Mouse (Mus musculus) CH12.LX (cell line): ENCODE results near the gene Gja5. TPM values are rescaled to one million over a fixed set of nuclear protein-coding genes. Genes with fewer than 3 reads are reported as not detected.
A peak's percentile ranks its signal among the peaks of the same experiment; 100 is the strongest.

Experiments used
- DNase-seq: peaks from one replicate; pipeline ENCODE4 v3.0.0-alpha.2; 2013; ENCODE audit errors: extremely low read depth
- H3K27ac ChIP-seq: 2 replicates; pipeline ENCODE4 v1.5.1; 2012; ENCODE audit warnings: low read depth, mild to moderate bottlenecking, control low read depth, moderate library complexity; ENCODE audit not compliant: insufficient read depth
- H3K27me3 ChIP-seq: replicated peaks from 2 replicates; pipeline ENCODE3; 2012; ENCODE audit warnings: inconsistent platforms
- H3K36me3 ChIP-seq, 2 experiments: replicated peaks in 1 of 2; 2 replicates each; pipeline versions ENCODE3 to v1.6.1; 2012; ENCODE audit warnings: inconsistent platforms in 1 of 2, low read length in 1 of 2, mild to moderate bottlenecking in 1 of 2, mixed read lengths in 1 of 2, moderate library complexity in 1 of 2; ENCODE audit not compliant: control insufficient read depth in 1 of 2, insufficient read depth in 1 of 2
- H3K4me1 ChIP-seq, 2 experiments: 2 replicates each; pipeline ENCODE4 v1.6.1; 2012; ENCODE audit warnings: inconsistent platforms in 1 of 2, moderate library complexity in 1 of 2; ENCODE audit not compliant: insufficient read depth in 2 of 2, control insufficient read depth in 1 of 2
- H3K4me2 ChIP-seq: 2 replicates; pipeline ENCODE4 v1.6.1; 2012; ENCODE audit warnings: low read depth, mild to moderate bottlenecking, control low read depth; ENCODE audit not compliant: poor library complexity, insufficient read depth, severe bottlenecking
- H3K4me3 ChIP-seq, 3 experiments: fragments of 150-350 bp in 1 of 3; sonication (generic) in 1 of 3; replicated peaks in 1 of 3; 2 replicates each; pipeline versions ENCODE3 to v1.5.1; 2011 to 2012; ENCODE audit warnings: low read depth in 2 of 3, low read length in 2 of 3, mild to moderate bottlenecking in 2 of 3, moderate library complexity in 2 of 3, control low read depth in 1 of 3, improper control_type of control experiment in 1 of 3, inconsistent platforms in 1 of 3, mixed read lengths in 1 of 3; ENCODE audit not compliant: poor library complexity in 1 of 3
- H3K79me2 ChIP-seq: replicated peaks from 2 replicates; pipeline ENCODE4 v1.6.1; 2012; ENCODE audit warnings: mild to moderate bottlenecking, moderate library complexity; ENCODE audit not compliant: control insufficient read depth, poor library complexity, insufficient read depth, severe bottlenecking; ENCODE audit errors: extremely low read depth
- H3K9ac ChIP-seq: 2 replicates; pipeline ENCODE4 v1.6.1; 2012; ENCODE audit warnings: low read depth, mild to moderate bottlenecking, control low read depth, moderate library complexity; ENCODE audit not compliant: insufficient read depth
- H3K9me3 ChIP-seq: replicated peaks from 2 replicates; pipeline ENCODE3; 2012; ENCODE audit warnings: low read length, inconsistent platforms, mixed read lengths
- CHD1 ChIP-seq: IDR thresholded peaks from 2 replicates; pipeline ENCODE4 v1.6.1; 2012; ENCODE audit warnings: low read depth, low read length, improper control_type of control experiment, inconsistent platforms
- CTCF ChIP-seq, 2 experiments: IDR thresholded peaks in 1 of 2; conservative IDR thresholded peaks in 1 of 2; 2 replicates each; pipeline ENCODE4 v1.5.1; 2011 to 2012; ENCODE audit warnings: low read depth in 2 of 2, low read length in 2 of 2, improper control_type of control experiment in 1 of 2, inconsistent platforms in 1 of 2, mild to moderate bottlenecking in 1 of 2, moderate library complexity in 1 of 2
- E2F4 ChIP-seq: IDR thresholded peaks from 2 replicates; pipeline ENCODE4 v1.6.1; 2011; ENCODE audit warnings: low read depth, low read length, improper control_type of control experiment; ENCODE audit not compliant: insufficient replicate concordance
- ELF1 ChIP-seq: IDR thresholded peaks from 2 replicates; pipeline ENCODE4 v1.6.1; 2014; ENCODE audit warnings: low read depth, mild to moderate bottlenecking, inconsistent platforms, low read length, improper control_type of control experiment
- ETS1 ChIP-seq: conservative IDR thresholded peaks from 2 replicates; pipeline ENCODE4 v1.6.1; 2012; ENCODE audit warnings: low read depth, mild to moderate bottlenecking, inconsistent platforms, low read length, improper control_type of control experiment, moderate library complexity
- GABPA ChIP-seq: IDR thresholded peaks from 2 replicates; pipeline ENCODE4 v1.6.1; 2012; ENCODE audit warnings: low read depth, low read length, improper control_type of control experiment, inconsistent platforms; ENCODE audit not compliant: insufficient replicate concordance
- JUN ChIP-seq: IDR thresholded peaks from 2 replicates; pipeline ENCODE4 v1.6.1; 2011; ENCODE audit warnings: low read depth, mild to moderate bottlenecking, low read length, improper control_type of control experiment, moderate library complexity; ENCODE audit not compliant: insufficient read depth
- KAT2A ChIP-seq: IDR thresholded peaks from 2 replicates; pipeline ENCODE4 v1.6.1; 2012; ENCODE audit warnings: low read length, improper control_type of control experiment, inconsistent platforms; ENCODE audit not compliant: insufficient replicate concordance
- MAFK ChIP-seq: IDR thresholded peaks from 2 replicates; pipeline ENCODE4 v1.6.1; 2011; ENCODE audit warnings: low read length, improper control_type of control experiment; ENCODE audit not compliant: insufficient replicate concordance
- MAX ChIP-seq: IDR thresholded peaks from 2 replicates; pipeline ENCODE4 v1.6.1; 2011; ENCODE audit warnings: low read length, improper control_type of control experiment
- MXI1 ChIP-seq: IDR thresholded peaks from 2 replicates; pipeline ENCODE4 v1.6.1; 2011; ENCODE audit warnings: mild to moderate bottlenecking, low read depth, low read length, improper control_type of control experiment
- MYC ChIP-seq: IDR thresholded peaks from 2 replicates; pipeline ENCODE4 v1.6.1; 2011; ENCODE audit warnings: low read depth, mild to moderate bottlenecking, improper control_type of control experiment, low read length
- PAX5 ChIP-seq: IDR thresholded peaks from 2 replicates; pipeline ENCODE4 v1.6.1; 2012; ENCODE audit warnings: low read length, inconsistent platforms, mixed read lengths
- POLR2A ChIP-seq: IDR thresholded peaks from 2 replicates; pipeline ENCODE4 v1.6.1; 2011; ENCODE audit warnings: low read depth, mild to moderate bottlenecking, improper control_type of control experiment, low read length
- RAD21 ChIP-seq: IDR thresholded peaks from 2 replicates; pipeline ENCODE4 v1.6.1; 2011; ENCODE audit warnings: low read depth, mild to moderate bottlenecking, low read length, improper control_type of control experiment, moderate library complexity
- SIN3A ChIP-seq: IDR thresholded peaks from 2 replicates; pipeline ENCODE4 v1.6.1; 2012; ENCODE audit warnings: low read length, improper control_type of control experiment, inconsistent platforms
- SMC3 ChIP-seq: IDR thresholded peaks from 2 replicates; pipeline ENCODE4 v1.6.1; 2011; ENCODE audit warnings: low read depth, low read length, improper control_type of control experiment
- TCF12 ChIP-seq: IDR thresholded peaks from 2 replicates; pipeline ENCODE4 v1.6.1; 2014; ENCODE audit warnings: low read depth, mild to moderate bottlenecking, inconsistent platforms, low read length, improper control_type of control experiment
- ZC3H11A ChIP-seq: IDR thresholded peaks from 2 replicates; pipeline ENCODE4 v1.6.1; 2012; ENCODE audit warnings: low read depth, mild to moderate bottlenecking, inconsistent platforms, low read length, improper control_type of control experiment
- ZMIZ1 ChIP-seq: IDR thresholded peaks from 2 replicates; pipeline ENCODE4 v1.6.1; 2012; ENCODE audit warnings: low read depth, mild to moderate bottlenecking, inconsistent platforms, low read length, improper control_type of control experiment
- ZNF384 ChIP-seq: IDR thresholded peaks from 2 replicates; pipeline ENCODE4 v1.6.1; 2012; ENCODE audit warnings: low read depth, low read length, improper control_type of control experiment, inconsistent platforms
- dilution Hi-C: fragments of 300-500 bp; cut with MboI; formaldehyde crosslinking; loops from 2 replicates; pipeline ENCODE4 v1.14.3; 2020; ENCODE audit warnings: low sequenced_read_pairs; ENCODE audit not compliant: extremely low pct_unique_long_range_greater_than_20kb, extremely low pct_ligation_motif_present
- in situ Hi-C: fragments of 300-500 bp; cut with MboI; formaldehyde crosslinking; loops from 3 replicates; pipeline ENCODE4 v1.14.3; 2019; ENCODE audit warnings: low sequenced_read_pairs, low pct_ligation_motif_present, low pct_unique_long_range_greater_than_20kb, mixed read lengths
- polyA plus RNA-seq: library from polyadenylated mRNA; unstranded; fragments of >175 nt; gene quantifications from 2 replicates; pipeline ENCODE4 v1.2.1, GENCODE M21; 2012; ENCODE audit warnings: low read depth; ENCODE audit not compliant: insufficient read length
- total RNA-seq, 2 experiments: library from RNA; depleted of rRNA; stranded (reverse); fragments of 300-350 nt in 1 of 2; fragments of >200 nt in 1 of 2; gene quantifications; 2 replicates each; pipeline ENCODE4 v1.2.3; 2012 to 2014

Gene Gja5
- total and polyA plus RNA-seq, 3 experiments, result not detected

GRCm38 (mm10) chr3:97082156-97082555 is 177.7 kb downstream of the Gja5 start:
- no peak overlapping the region for H3K27ac ChIP-seq
- no peaks in the 10 kb centered on the region for H3K9me3 ChIP-seq
- in situ Hi-C loops, result loop anchor here (10.0 to 25.0 kb wide), 3 partner anchors 83 to 270 kb away; no protein-coding TSS in a partner anchor
- TF ChIP-seq TCF12 (no peak), KAT2A (no peak), MYC (no peak), MAFK (no peak), GABPA (no peak), CTCF (conservative IDR thresholded peaks at IDR 0.05 in 1 of 2, IDR thresholded peaks at IDR 0.05 in 1 of 2; ENCODE audit: low read depth in 2 of 2, low read length in 2 of 2) (no peak), MAX (no peak), POLR2A (no peak), PAX5 (no peak), ETS1 (no peak), RAD21 (no peak), CHD1 (no peak), MXI1 (no peak), SIN3A (no peak), JUN (no peak), SMC3 (no peak), ZMIZ1 (no peak), E2F4 (no peak), ELF1 (no peak)
- no peak overlapping the region for H3K4me3 ChIP-seq
- no peak overlapping the region for H3K4me2 ChIP-seq
- H3K9ac ChIP-seq, result no peak overlapping the region
- no peak for DNase-seq
- H3K36me3 ChIP-seq, result no peaks in the 10 kb centered on the region
- peaks cover 3 to 4% of the 10 kb centered on the region in 2 experiments; a peak in 2 of 4 replicates for H3K4me1 ChIP-seq
- no peaks in the 10 kb centered on the region for H3K79me2 ChIP-seq
- H3K27me3 ChIP-seq, result no peaks in the 10 kb centered on the region
- dilution Hi-C loops, result no loop called here

GRCm38 (mm10) chr3:97087326-97087725 is 182.8 kb downstream of the Gja5 start:
- TF ChIP-seq RAD21 (peak; percentile 63), MAFK (no peak), ZNF384 (no peak), PAX5 (no peak), CTCF (conservative IDR thresholded peaks at IDR 0.05 in 1 of 2, IDR thresholded peaks at IDR 0.05 in 1 of 2; ENCODE audit: low read depth in 2 of 2, low read length in 2 of 2) (peak; percentile 35 to 75; a peak in 3 of 4 replicates), SMC3 (peak; percentile 78), ZC3H11A (peak; percentile 45; the same call in 1 of the 2 replicates)
- H3K79me2 ChIP-seq, result no peaks in the 10 kb centered on the region
- no peak overlapping the region for H3K9ac ChIP-seq
- DNase-seq, result peak; percentile 60
- no peak overlapping the region for H3K4me2 ChIP-seq
- no peaks in the 10 kb centered on the region for H3K27me3 ChIP-seq
- H3K4me1 ChIP-seq, result no peaks in the 10 kb centered on the region
- no peaks in the 10 kb centered on the region for H3K36me3 ChIP-seq
- in situ Hi-C loops (loop anchor here (10.0 to 25.0 kb wide), 3 partner anchors 77 to 275 kb away; no protein-coding TSS in a partner anchor), dilution Hi-C loops (no loop called here)
- H3K27ac ChIP-seq, result no peak overlapping the region
- no peak overlapping the region for H3K4me3 ChIP-seq
- no peaks in the 10 kb centered on the region for H3K9me3 ChIP-seq
